In the genomic region with DNA sequence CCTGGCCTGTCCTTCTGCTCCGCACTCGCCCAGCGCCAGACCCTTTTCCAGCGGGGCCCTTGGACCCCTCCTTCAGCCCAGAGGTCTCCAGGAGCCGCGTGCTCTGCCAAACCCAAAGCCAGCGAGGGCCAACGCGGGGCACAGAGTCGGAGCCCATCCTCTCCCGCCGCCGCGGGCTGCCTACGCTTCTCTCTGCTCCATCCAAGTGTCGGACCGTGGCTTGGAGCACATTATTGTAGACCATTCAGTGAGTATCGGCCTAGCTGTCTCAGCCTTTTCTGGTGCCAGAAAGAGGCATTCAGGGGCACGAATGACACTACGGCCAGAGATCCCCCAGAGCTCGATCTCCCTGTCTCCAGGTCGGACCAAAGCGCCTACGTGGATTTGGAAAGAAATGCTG, we compare ENCODE assay signal across 8 mouse cellular contexts. TPM values are rescaled to one million over a fixed set of nuclear protein-coding genes. Genes with fewer than 3 reads are reported as not detected.
DNase-seq lines count a peak whose midpoint lies in the region; ATAC-seq and TF ChIP-seq lines count a peak whose summit lies in the region.

No protein-coding gene starts in this region.

- no peak for TF ChIP-seq CTCF in stomach, postnatal 0 days (IDR thresholded peaks at IDR 0.05; ENCODE audit: low read depth)

- H3K9me3 ChIP-seq in limb, embryonic 14.5 days (ENCODE audit: control insufficient read depth, low read length): no peaks in the 10 kb centered on the region
- no peaks in the 10 kb centered on the region for H3K9me3 ChIP-seq in stomach, postnatal 0 days (ENCODE audit: control insufficient read depth, low read length)

- WGBS in limb, embryonic 14.5 days: 3% methylated on average over 24 of the region's 24 CpGs
- 2% methylated on average over 24 of the region's 24 CpGs for WGBS in stomach, postnatal 0 days

- DNase-seq in cerebellum, adult 9-10 months: peak; percentile 70
- no peak for DNase-seq in cerebellum, postnatal 25 days
- peak; percentile 48 for DNase-seq in right cerebral cortex, postnatal 4 days
- DNase-seq in right cerebral cortex, postnatal 36 days (ENCODE audit: low spot score in 2 of 2): no peak
- no peak for DNase-seq in limb, embryonic 14.5 days (ENCODE audit: low spot score)
- DNase-seq in stomach, postnatal 0 days (ENCODE audit: low spot score): no peak

- ATAC-seq in limb, embryonic 14.5 days (ENCODE audit: low FRiP score, low read depth): no peak
- 0 out of 2 replicates have a peak, but pooled peaks have one; percentile 9 for ATAC-seq in stomach, postnatal 0 days (ENCODE audit: low FRiP score, low TSS enrichment)
- ATAC-seq in granulocyte monocyte progenitor cell, adult 5-6 weeks (replicated peaks; ENCODE audit: poor library complexity, severe bottlenecking): no peak
- ATAC-seq in monocyte, adult 5-6 weeks (replicated peaks; ENCODE audit: insufficient number of reproducible peaks, low FRiP score, low TSS enrichment, poor library complexity, severe bottlenecking): no peak

- H3K27ac ChIP-seq in limb, embryonic 14.5 days (replicated peaks; ENCODE audit: low read depth, low read length): no peak overlapping the region
- H3K27ac ChIP-seq in stomach, postnatal 0 days (replicated peaks): no peak overlapping the region; the same call in 1 of the 2 replicates

- peak overlapping the region; percentile 50 for H3K4me3 ChIP-seq in limb, embryonic 14.5 days (replicated peaks; ENCODE audit: low read length)
- H3K4me3 ChIP-seq in stomach, postnatal 0 days (ENCODE audit: low read depth, low read length): peak overlapping the region; percentile 46

- TF ChIP-seq POLR2A in limb, embryonic 14.5 days (IDR thresholded peaks at IDR 0.05; ENCODE audit: borderline replicate concordance, extremely low read depth, insufficient read depth, insufficient read length): no peak

- peak overlapping the region; percentile 50 for H3K9ac ChIP-seq in limb, embryonic 14.5 days (ENCODE audit: low read depth, low read length, severe bottlenecking)
- H3K9ac ChIP-seq in stomach, postnatal 0 days (ENCODE audit: low read length): peak overlapping the region; percentile 43

- peak overlapping the region; percentile 83 for H3K4me2 ChIP-seq in limb, embryonic 14.5 days (replicated peaks; ENCODE audit: low read depth, low read length, severe bottlenecking)
- H3K4me2 ChIP-seq in stomach, postnatal 0 days (replicated peaks; ENCODE audit: low read depth): peak overlapping the region; percentile 76

- TF ChIP-seq EP300 in stomach, postnatal 0 days (optimal IDR thresholded peaks at IDR 0.05): no peak

- no peaks in the 10 kb centered on the region for H3K36me3 ChIP-seq in limb, embryonic 14.5 days (ENCODE audit: control insufficient read depth, insufficient read depth, low read length)
- H3K36me3 ChIP-seq in stomach, postnatal 0 days (ENCODE audit: control insufficient read depth, insufficient read depth, low read length): no peaks in the 10 kb centered on the region

- H3K4me1 ChIP-seq in limb, embryonic 14.5 days (ENCODE audit: control insufficient read depth, insufficient read depth, low read length): no peaks in the 10 kb centered on the region
- no peaks in the 10 kb centered on the region for H3K4me1 ChIP-seq in stomach, postnatal 0 days (replicated peaks; ENCODE audit: control insufficient read depth, insufficient read depth)

- peaks cover 28% of the 10 kb centered on the region for H3K27me3 ChIP-seq in limb, embryonic 14.5 days (ENCODE audit: control insufficient read depth, insufficient read depth, low read length)
- H3K27me3 ChIP-seq in stomach, postnatal 0 days (ENCODE audit: control insufficient read depth, insufficient read depth, low read length): peaks cover 3% of the 10 kb centered on the region; the same call in 1 of the 2 replicates

RNA-seq across cellular contexts. Expression of gene Adcyap1r1, which starts 0.6 kb away (rescaled TPM):
- 3.0 and 3.5 TPM in 2 replicates for polyA plus RNA-seq in limb, embryonic 14.5 days (2012; rRNA removed)
- polyA plus RNA-seq in limb, embryonic 14.5 days (2014; fragmentation: Nextera tagmentation; extraction: Ambion mirVana): 0.84 and 2.2 TPM in 2 replicates
- 5.4 and 5.5 TPM in 2 replicates for polyA plus RNA-seq in stomach, postnatal 0 days (2015; fragmentation: Nextera tagmentation; extraction: Ambion mirVana)
- total RNA-seq in granulocyte monocyte progenitor cell, adult 5-6 weeks (2014; fragmentation: Nextera tagmentation): 1.6 TPM in 1 of 2 replicates, not detected in the other
- total RNA-seq in granulocyte monocyte progenitor cell, adult 5-6 weeks (2017): not detected in 2 replicates
- total RNA-seq in monocyte, adult 5-6 weeks (2017): not detected in 3 replicates

Comparison
In these comparisons a context has a peak if more than half of its experiments do, and no peak if none do; other contexts are left out.
1. DNase-seq: peak in cerebellum, adult 9-10 months (single experiment) and right cerebral cortex, postnatal 4 days (single experiment); none in cerebellum, postnatal 25 days (0 of 2), right cerebral cortex, postnatal 36 days (0 of 2), limb, embryonic 14.5 days (single experiment) and stomach, postnatal 0 days (single experiment).